Mouse (Mus musculus) left cerebral cortex, adult 2 months (tissue): ENCODE data around the gene Obscn. TPM values are rescaled to one million over a fixed set of nuclear protein-coding genes. Genes with fewer than 3 reads are reported as not detected.

Source experiments
- DNase-seq, 2 experiments: peaks; one replicate each; pipeline ENCODE4 v3.0.0; 2021 to 2022; ENCODE audit warnings: low spot score in 2 of 2, mixed read lengths in 1 of 2; ENCODE audit errors: extremely low spot score in 1 of 2
- H3K27ac ChIP-seq: fragments of 200-600 bp; 2 replicates; pipeline ENCODE4 v1.8.1; 2022
- H3K4me3 ChIP-seq: fragments of 200-600 bp; 2 replicates; pipeline ENCODE4 v1.8.1; 2022
- CTCF ChIP-seq: fragments of 200-600 bp; IDR thresholded peaks from 2 replicates; pipeline ENCODE4 v1.8.1; 2022; ENCODE audit warnings: antibody characterized with exemption, mild to moderate bottlenecking, moderate library complexity
- intact Hi-C: fragments of 180-260 bp; cut with DNase I; formaldehyde crosslinking; loops from one replicate; pipeline ENCODE4 v1.15.1; 2025
- total RNA-seq, 2 experiments: library from RNA; stranded (reverse); gene quantifications; 2 replicates each; pipeline ENCODE4 v1.2.3; 2021

Obscn gene
- total RNA-seq, 2 experiments from 2014 or later: 1.5 to 1.9 TPM

DNA sequence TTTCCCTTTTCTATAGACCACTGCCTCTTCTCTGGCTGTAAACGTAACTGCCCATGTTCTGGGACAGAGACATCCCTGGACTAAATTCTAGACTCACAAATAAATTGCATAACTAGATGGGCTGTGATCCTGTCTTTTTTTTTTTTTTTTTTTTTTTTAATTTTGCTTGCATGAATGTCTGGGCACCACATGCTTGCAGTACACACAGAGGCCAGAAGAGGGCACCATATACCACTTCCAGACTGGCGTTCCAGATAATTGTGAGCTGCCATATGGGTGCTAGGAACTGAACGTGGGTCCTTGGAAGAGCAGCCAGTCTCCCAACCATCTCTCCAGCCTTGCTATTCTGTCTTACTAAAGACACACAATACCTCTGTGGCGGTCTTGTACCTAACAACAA is 42.0 kb downstream of the Obscn start:
- DNase-seq: no peak
- Histone ChIP-seq H3K4me3 (no peak overlapping the region), H3K27ac (no peak overlapping the region)
- peak; percentile 27 for TF ChIP-seq CTCF
- intact Hi-C loops: no loop called here

DNA sequence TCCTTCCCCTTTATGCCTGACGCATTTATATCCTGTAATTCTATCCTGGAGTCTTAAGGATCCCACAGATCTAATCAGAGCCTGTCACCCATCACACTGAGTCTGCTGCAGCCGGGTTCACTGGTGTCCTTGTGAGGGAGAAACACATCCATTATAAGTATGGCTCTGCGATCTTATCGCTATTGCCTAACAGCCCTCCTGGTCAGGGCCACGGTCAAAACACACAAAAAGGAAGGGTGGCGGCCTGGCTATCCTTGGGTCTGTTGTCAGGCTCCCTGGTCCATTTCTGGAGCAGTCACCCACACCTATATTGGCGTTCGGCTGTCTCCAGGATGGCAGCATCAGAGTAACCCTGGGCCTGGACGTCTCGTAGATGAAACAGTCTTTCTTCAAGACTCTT is 48.6 kb downstream of the Obscn start:
- DNase-seq: no peak
- Histone ChIP-seq H3K4me3 (no peak overlapping the region), H3K27ac (no peak overlapping the region)
- no peak for TF ChIP-seq CTCF
- intact Hi-C loops: no loop called here

DNA sequence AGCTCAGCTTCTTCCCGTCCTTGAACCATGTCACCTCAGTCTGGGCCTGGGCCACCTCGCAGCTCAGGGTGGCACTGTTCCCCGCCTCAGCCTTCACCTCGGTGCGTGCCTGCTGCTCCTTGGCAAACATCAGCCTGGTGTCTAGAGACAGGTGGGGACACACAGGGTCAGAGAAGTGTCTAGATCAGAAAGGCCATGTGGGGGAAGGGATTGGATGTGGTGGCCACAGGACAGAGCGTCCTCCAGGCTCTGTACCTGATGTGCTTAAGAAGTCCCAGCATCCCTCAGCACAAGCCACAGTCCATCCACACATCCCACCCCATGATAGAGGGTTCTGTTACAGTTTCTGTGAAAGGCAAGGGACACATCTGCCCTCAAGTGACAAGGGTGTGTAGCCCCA is 51.0 kb downstream of the Obscn start:
- no peak for TF ChIP-seq CTCF
- intact Hi-C loops: no loop called here
- Histone ChIP-seq H3K4me3 (no peak overlapping the region), H3K27ac (no peak overlapping the region)
- no peak for DNase-seq

DNA sequence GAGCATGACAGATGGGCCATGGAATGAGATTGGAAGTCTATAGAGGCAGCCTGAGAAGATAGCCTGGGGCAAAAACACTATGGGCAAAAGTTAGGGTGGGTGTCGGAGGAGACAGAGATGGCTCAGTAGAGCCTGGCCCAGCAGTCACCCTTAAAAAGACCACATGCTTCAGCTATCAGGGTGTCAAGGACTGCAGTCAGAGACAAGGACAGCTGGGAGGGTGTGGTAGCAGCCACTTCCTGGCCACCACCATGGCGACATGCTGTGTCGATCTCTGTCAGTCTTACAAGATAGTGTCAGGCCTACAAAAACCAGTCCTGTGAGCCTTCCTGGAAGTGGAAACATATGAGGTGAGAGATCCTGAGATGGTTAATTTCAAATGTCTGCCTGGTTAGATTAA is 53.1 kb downstream of the Obscn start:
- H3K27ac ChIP-seq: no peak overlapping the region
- DNase-seq: no peak
- no peak for TF ChIP-seq CTCF
- no peak overlapping the region for H3K4me3 ChIP-seq
- intact Hi-C loops: no loop called here

DNA sequence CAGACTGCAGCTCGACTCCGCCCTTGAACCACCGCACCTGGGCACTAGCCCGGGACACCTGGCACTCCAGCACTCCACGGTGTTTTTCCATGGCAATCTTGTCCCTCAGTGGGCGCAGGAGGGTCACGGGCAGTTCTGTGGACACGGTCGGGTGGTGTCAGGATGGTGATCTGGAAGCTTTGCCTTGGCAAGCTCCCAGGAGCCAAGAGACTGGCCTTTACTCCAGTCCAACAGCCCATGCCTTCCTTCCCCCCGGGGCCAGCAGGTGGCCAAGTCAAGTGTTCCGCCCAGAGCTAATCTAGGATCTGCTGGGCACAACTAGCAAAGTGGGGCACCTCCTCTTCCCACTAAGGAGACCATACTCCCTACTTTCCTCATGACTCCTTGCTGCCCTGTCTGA is 57.9 kb downstream of the Obscn start:
- no peak for TF ChIP-seq CTCF
- intact Hi-C loops: no loop called here
- Histone ChIP-seq H3K27ac (no peak overlapping the region), H3K4me3 (no peak overlapping the region)
- DNase-seq: no peak

DNA sequence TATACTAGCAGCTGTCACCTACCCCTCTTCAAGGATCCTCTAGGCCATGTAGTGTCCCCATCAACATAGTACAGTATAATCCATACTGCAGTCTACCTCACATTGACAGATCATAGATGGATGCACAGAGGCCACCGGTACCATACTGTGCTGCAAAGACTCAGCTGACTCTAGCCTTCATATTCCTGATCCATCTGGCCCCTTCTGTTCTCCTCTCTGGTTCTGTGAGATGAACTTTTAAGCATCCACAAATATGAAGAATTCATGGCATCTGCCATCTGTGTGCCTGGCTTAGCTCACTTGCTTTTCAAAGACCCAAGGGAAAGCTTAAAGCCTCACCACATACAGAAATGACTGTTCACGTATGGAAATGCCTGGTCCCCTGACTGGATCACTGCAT is 65.9 kb downstream of the Obscn start:
- DNase-seq: no peak
- Histone ChIP-seq H3K27ac (no peak overlapping the region), H3K4me3 (no peak overlapping the region)
- intact Hi-C loops: no loop called here
- TF ChIP-seq CTCF: no peak

DNA sequence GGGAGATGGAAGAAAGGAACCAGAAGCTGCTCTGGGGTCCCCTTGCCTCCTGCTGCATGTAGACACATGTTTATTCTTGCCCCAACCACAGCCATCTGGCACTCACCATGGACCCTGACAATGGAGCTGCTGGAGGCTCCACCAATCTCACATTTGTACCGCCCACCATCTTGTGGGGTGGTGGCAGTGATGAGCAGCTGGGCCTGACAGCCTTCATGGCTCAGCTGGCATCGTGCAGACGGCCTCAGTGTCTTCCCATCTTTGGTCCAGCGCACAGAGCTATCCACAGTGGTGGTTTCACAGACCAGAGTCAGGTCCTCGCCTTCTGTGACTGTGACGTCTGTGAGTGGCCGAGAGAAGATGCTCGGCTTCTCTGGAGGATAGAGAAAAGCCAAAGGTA is 67.3 kb downstream of the Obscn start:
- TF ChIP-seq CTCF: no peak
- intact Hi-C loops: no loop called here
- peak overlapping the region; percentile 36; the same call in 1 of the 2 replicates for H3K27ac ChIP-seq
- no peak for DNase-seq
- no peak overlapping the region for H3K4me3 ChIP-seq

DNA sequence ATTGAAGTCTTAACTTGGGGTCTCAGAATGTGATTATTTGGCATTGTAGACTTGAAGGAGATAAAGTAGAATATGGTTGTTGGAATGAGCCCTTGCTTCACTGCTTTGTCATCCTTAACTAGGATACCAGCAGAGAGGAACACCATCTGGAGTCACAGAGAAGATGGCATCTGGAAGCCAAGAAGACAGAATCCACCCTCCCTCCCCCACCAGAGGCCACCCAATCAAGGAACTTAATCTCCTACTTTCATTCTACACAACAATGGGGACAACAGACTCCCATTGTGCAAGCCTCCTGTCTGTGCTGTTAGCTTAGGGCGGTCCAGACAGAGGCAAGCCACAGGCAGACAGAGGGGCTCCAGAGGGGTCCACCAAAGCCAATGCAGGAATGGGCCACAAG is 67.8 kb downstream of the Obscn start:
- intact Hi-C loops: no loop called here
- DNase-seq: no peak
- no peak for TF ChIP-seq CTCF
- H3K27ac ChIP-seq: no peak overlapping the region; the same call in 1 of the 2 replicates
- no peak overlapping the region for H3K4me3 ChIP-seq

DNA sequence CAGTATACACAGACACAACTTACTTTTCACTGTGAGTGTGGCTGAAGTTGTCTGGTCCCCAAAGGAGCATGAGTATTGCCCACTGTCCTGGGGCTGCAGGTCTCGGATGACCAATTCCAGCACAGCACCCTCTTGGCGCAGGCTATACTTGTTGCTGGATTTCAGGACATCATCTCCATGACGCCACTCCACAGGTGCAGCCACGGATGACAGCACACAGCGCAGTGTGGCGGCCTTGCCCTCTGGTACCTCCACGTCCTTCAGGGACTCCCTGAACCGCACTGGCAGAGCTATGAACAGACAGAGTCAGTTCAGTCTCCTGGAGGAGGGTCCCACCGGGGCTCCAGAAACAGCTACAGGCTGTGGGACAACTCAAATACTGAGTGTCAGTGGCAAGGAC is 68.3 kb downstream of the Obscn start:
- no peak for TF ChIP-seq CTCF
- intact Hi-C loops: no loop called here
- H3K27ac ChIP-seq: peak overlapping the region; percentile 1; the same call in 1 of the 2 replicates
- H3K4me3 ChIP-seq: no peak overlapping the region
- no peak for DNase-seq

DNA sequence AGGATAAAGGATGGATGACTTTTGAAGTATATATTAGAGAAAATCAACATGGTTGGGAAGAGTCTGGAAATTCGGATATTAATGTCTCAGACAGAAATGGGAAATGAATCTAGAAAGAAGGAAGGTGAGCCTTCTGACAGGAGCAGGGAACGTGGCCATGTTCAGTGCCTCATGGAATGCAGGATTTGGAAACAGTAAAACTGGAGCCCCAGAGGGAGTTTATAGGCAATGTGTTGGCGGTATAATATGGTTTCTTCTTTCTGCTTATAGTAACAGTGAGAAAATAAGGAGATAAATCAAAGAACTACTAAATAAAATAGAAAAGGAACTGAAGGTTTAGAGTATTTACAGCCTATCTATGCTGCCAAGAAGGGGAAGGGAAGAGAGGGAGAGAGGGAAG is 78.2 kb downstream of the Obscn start:
- no peak for TF ChIP-seq CTCF
- DNase-seq: no peak

DNA sequence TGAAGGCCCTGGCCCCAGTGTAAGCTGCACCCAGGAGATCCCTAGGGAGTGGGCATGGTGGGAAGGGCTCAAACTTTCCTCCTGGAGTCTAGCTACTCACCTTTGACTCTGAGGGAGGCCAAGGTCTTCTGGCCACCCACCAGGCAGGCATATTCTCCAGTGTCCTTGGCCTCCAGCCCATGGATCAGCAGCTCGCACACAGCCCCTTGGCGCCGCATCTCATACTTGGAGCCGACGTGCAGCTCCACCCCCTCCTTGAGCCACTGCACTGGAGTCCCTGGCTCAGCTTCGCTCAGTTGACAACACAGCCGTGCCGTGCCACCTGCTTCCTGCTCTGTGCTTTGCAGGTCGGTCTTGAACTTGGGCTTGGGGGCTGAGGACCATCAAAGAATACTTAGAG is 85.2 kb downstream of the Obscn start:
- no peak for TF ChIP-seq CTCF
- Histone ChIP-seq H3K4me3 (no peak overlapping the region), H3K27ac (no peak overlapping the region)
- DNase-seq: no peak
- intact Hi-C loops: no loop called here

More for the DNA sequence above, 78.2 kb downstream of the Obscn start:
- no peak overlapping the region for H3K4me3 ChIP-seq
- intact Hi-C loops: no loop called here
- no peak overlapping the region for H3K27ac ChIP-seq

DNA sequence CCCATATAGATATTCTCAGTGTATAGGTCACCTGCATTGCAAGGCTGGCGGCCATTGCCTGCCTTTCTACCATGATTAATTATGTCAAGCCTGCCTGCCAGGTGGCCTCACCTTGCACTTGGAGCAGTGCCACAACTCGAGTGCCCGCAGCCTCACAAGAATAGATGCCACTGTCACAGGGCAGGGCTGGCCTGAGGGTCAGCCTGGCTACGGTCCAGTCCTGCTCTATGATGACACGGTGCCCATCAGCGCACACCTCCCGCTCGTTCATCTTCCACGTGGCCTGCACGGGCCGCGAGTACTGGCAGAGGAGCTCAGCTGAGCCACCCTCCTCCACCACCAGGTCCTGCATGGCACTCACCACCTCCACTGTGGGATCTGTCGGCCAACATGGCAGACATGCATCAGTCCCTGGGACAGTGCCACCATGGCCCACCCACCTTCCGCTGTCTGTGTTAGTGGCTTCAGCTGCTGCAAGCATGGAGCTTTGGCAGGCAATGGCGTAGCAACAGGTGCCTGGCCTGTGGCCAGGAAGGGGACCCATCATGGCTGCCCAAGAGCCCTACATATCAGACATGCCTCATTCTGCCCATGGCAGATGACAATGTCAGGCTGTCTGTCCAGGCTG is 91.4 kb downstream of the Obscn start:
- intact Hi-C loops: no loop called here
- H3K27ac ChIP-seq: no peak overlapping the region
- no peak for TF ChIP-seq CTCF
- no peak overlapping the region for H3K4me3 ChIP-seq
- no peak for DNase-seq

DNA sequence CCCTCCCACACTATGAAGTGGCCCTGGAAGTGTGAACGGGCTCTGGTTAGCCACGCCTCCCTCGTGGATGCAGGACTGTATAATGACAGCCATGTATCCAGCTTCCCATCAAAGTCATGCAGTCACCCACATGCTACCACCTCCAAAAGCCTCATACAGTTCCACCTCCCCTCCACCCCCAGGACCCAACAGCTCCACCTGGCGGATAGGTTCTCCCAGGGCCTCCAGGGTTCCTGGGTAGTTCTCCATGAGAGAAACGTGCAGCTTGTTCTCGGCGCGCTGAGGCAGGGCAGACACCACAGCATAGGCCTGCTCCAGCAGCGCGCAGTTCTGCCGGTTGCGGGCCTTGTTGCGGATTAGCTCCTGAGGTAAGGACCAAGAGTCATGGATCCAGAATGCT is 107.2 kb downstream of the Obscn start:
- DNase-seq: no peak
- intact Hi-C loops: no loop called here
- Histone ChIP-seq H3K27ac (no peak overlapping the region), H3K4me3 (no peak overlapping the region)
- no peak for TF ChIP-seq CTCF
